Mouse (Mus musculus) limb, embryonic 13.5 days (tissue): ENCODE results near the gene Aoc2. TPM values are rescaled to one million over a fixed set of nuclear protein-coding genes. Genes with fewer than 3 reads are reported as not detected.

Source experiments
- ATAC-seq: fragments of 200-750 bp; cut with Nextera tagmentation; 2 replicates; pipeline ENCODE4 v1.8.0; 2017; ENCODE audit warnings: low read depth, moderate number of reproducible peaks, moderate TSS enrichment; ENCODE audit not compliant: low FRiP score
- H3K27ac ChIP-seq: fragments of 300-500 bp; sonication (generic); 2 replicates; pipeline ENCODE4 v1.5.1; 2015; ENCODE audit warnings: inconsistent platforms, mild to moderate bottlenecking, moderate library complexity
- H3K27me3 ChIP-seq: fragments of 300-500 bp; sonication (generic); 2 replicates; pipeline ENCODE4 v1.6.1; 2015; ENCODE audit warnings: mild to moderate bottlenecking, inconsistent platforms
- H3K36me3 ChIP-seq: fragments of 300-500 bp; sonication (generic); 2 replicates; pipeline ENCODE4 v1.6.1; 2015; ENCODE audit warnings: inconsistent platforms, mild to moderate bottlenecking, moderate library complexity
- H3K4me1 ChIP-seq: fragments of 300-500 bp; sonication (generic); 2 replicates; pipeline ENCODE4 v1.6.1; 2015; ENCODE audit warnings: inconsistent platforms
- H3K4me2 ChIP-seq: fragments of 300-500 bp; sonication (generic); replicated peaks from 2 replicates; pipeline ENCODE4 v1.6.1; 2015; ENCODE audit warnings: inconsistent platforms, mild to moderate bottlenecking, moderate library complexity
- H3K4me3 ChIP-seq: fragments of 300-500 bp; sonication (generic); 2 replicates; pipeline ENCODE4 v1.5.1; 2015; ENCODE audit warnings: moderate library complexity, mild to moderate bottlenecking, inconsistent platforms
- H3K9ac ChIP-seq: fragments of 300-500 bp; sonication (generic); 2 replicates; pipeline ENCODE4 v1.6.1; 2015; ENCODE audit warnings: mild to moderate bottlenecking, inconsistent platforms
- H3K9me3 ChIP-seq: fragments of 300-500 bp; sonication (generic); 2 replicates; pipeline ENCODE4 v1.6.1; 2016; ENCODE audit warnings: inconsistent platforms
- WGBS: fragments of 180-500 bp; shearing (Covaris S2); methylation state at CpG from one replicate; pipeline ENCODE4 v1.1.7; 2015; 5-methylcytosine and 5-hydroxymethylcytosine counted together
- polyA plus RNA-seq: library from polyadenylated mRNA; unstranded; fragments of >200 nt; fragmentation: Nextera tagmentation; extraction: Ambion mirVana; gene quantifications from 2 replicates; pipeline ENCODE4 v1.2.1, GENCODE M21; 2015

Aoc2 gene
- polyA plus RNA-seq, 1 experiment from 2014 or later, result 1.4 TPM

DNA sequence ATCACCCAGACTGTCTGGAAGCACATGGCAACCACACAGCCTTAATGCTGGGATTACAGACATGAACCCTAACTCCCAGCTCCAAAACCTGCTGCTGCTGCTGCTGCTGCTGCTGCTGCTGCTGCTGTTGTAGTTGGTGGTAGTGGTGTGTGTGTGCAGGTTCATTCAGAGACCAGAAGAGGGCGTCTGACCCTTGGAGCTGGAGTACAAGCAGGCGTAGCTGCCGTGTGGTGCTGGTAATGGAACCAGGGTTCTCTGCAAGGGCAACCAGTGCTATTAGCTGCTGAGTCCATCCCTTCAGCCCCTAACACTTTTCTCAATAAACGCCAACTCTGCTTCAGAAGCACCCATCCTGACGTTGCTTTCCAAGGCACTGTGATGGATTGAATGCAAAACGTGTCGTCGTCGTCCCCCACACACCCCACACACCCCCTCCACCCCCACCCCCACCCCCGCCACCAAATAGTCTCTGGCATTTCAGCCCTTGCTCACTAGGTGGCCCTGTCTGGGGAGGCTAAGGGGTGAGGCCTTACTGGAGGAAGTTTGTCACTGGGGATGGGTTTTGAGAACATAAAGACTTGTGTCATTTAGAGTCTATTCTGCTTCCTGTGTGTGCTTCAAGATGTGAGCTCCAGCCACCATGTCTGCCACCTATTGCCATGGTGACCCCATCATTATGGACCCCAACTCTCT is 22.4 kb downstream of the Aoc2 start:
- Histone ChIP-seq H3K4me3 (no peak overlapping the region), H3K36me3 (no peaks in the 10 kb centered on the region), H3K27me3 (no peaks in the 10 kb centered on the region), H3K4me2 (no peak overlapping the region), H3K4me1 (no peaks in the 10 kb centered on the region), H3K27ac (no peak overlapping the region), H3K9me3 (no peaks in the 10 kb centered on the region), H3K9ac (no peak overlapping the region)
- 74% methylated on average over 10 of the region's 10 CpGs for whole genome bisulfite sequencing
- no peak for ATAC-seq

DNA sequence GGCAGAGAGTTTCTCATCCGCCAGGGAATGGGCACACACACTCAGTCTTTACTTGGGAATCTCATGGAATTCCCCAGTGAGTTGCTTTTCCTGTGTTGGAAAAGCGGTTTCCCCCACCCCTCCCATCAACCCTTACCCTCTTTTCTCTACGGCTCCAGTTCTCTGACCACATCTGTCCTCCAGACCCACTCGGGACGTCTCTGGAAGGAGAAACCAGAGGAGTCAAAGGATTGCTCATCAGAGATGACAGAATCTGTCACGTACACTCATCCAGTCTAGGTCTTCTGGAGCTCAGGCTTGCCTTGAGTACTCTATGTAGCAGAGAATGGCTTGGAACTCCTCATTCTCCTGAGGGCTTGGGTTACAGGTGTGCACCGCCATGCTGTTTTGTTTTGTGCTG is 23.9 kb downstream of the Aoc2 start:
- H3K9me3 ChIP-seq, result no peaks in the 10 kb centered on the region
- 66% methylated on average over 7 of the region's 7 CpGs for whole genome bisulfite sequencing
- H3K4me2 ChIP-seq, result no peak overlapping the region
- no peak overlapping the region for H3K4me3 ChIP-seq
- no peak overlapping the region for H3K27ac ChIP-seq
- H3K27me3 ChIP-seq, result no peaks in the 10 kb centered on the region
- H3K4me1 ChIP-seq, result no peaks in the 10 kb centered on the region
- no peak for ATAC-seq
- no peak overlapping the region for H3K9ac ChIP-seq
- H3K36me3 ChIP-seq, result no peaks in the 10 kb centered on the region

DNA sequence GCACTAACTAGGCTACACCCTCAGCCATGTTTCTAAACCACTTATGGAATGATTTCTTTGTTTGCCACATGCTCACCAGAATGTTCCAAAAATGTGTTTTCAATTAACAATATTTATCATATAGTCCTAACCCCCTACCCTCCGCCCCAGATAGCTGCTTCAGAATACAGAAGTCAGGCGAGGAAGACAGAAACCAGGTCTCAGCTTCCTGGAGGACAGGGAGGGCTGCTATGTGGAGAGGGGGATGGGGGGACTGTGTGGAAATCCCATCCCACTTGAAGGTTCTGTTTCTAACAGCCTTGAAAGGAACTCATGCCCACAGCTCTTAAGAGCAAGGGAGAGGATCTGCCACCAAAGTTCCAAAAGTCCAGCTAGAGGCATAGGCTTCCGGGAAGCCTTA is 24.4 kb downstream of the Aoc2 start:
- no peaks in the 10 kb centered on the region for H3K27me3 ChIP-seq
- no peak overlapping the region for H3K4me2 ChIP-seq
- H3K36me3 ChIP-seq, result no peaks in the 10 kb centered on the region
- no peak overlapping the region for H3K27ac ChIP-seq
- no peak for ATAC-seq
- no peaks in the 10 kb centered on the region for H3K4me1 ChIP-seq
- no peak overlapping the region for H3K9ac ChIP-seq
- WGBS, result 60% methylated on average over 3 of the region's 3 CpGs
- H3K9me3 ChIP-seq, result no peaks in the 10 kb centered on the region
- no peak overlapping the region for H3K4me3 ChIP-seq

DNA sequence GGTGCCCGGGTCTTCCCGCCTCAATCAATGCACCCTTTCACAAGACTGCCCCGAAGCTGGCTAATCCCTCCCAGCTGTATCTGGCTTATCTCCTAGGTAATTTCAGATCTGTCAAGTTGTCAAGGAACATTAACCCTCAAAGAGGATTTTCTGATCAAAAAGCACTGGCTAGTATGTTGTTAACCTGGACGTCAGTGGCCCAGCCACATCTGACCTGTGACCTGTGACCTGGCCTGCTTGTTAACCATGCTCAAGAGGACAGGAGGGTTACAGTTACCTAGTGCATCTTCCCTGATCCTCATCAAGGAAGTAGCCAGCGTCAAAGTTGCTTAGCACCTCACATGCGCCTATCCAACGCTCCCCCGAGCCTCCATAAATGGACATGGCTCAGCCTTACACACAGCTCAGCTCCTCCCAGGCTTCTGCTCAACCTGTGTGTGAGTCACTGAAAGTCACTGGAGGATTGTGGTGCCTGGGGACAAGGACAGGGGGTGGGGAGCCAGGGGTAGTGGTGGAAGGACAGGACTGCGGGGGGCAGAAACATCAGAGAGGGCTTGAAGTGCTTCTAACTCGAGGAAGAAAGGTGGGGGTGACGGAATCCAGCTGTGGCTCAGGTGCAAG is 26.3 kb downstream of the Aoc2 start:
- H3K27ac ChIP-seq, result no peak overlapping the region
- H3K9ac ChIP-seq, result no peak overlapping the region
- WGBS, result 33% methylated on average over 11 of the region's 11 CpGs
- no peaks in the 10 kb centered on the region for H3K4me1 ChIP-seq
- no peaks in the 10 kb centered on the region for H3K27me3 ChIP-seq
- H3K4me3 ChIP-seq, result no peak overlapping the region
- no peaks in the 10 kb centered on the region for H3K9me3 ChIP-seq
- no peaks in the 10 kb centered on the region for H3K36me3 ChIP-seq
- H3K4me2 ChIP-seq, result no peak overlapping the region
- ATAC-seq, result no peak

DNA sequence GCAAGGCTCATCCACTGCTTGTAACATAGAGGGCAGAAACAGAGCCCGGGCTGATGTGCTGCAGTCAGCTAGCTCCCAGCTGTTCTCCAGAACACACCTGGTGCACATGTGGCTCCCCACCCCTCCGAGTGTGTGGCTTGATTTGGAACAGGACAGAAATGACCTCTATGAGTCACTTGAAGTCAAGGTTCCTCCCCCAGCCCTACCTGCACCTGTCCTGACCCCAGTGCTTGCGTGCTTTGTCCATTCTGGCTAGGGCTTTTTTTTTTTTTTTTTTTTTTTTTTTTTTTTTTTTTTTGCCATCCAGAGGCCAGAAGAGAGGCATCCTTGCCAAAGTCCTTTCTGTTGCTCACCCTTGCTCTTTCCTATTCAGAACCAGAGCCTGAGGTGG is 26.9 kb downstream of the Aoc2 start:
- H3K9ac ChIP-seq, result no peak overlapping the region
- WGBS, result 47% methylated on average over 3 of the region's 3 CpGs
- no peaks in the 10 kb centered on the region for H3K9me3 ChIP-seq
- no peak for ATAC-seq
- no peaks in the 10 kb centered on the region for H3K27me3 ChIP-seq
- no peaks in the 10 kb centered on the region for H3K36me3 ChIP-seq
- H3K27ac ChIP-seq, result no peak overlapping the region
- no peak overlapping the region for H3K4me2 ChIP-seq
- no peaks in the 10 kb centered on the region for H3K4me1 ChIP-seq
- H3K4me3 ChIP-seq, result no peak overlapping the region

DNA sequence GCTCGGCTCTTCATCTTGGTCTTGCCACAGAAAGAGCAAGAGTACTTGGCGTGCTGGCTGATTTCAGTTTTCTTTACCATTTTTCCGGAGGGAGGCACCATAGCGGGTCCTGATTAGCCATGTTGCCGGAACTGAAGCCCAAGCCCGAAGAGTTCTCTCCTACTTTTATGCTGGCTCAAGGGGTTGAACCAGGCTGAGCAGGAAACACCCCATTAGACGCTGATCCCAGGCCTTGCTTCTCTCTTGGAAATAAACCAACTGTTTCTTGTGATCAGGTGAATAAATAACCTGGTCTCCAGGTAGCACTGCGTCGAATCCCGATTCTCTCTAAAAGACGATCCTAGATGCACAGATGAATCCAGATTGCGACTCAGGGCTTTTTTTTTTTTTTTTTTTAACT is 28.6 kb downstream of the Aoc2 start:
- no peak overlapping the region for H3K27ac ChIP-seq
- 89% methylated on average over 12 of the region's 12 CpGs for WGBS
- no peak overlapping the region for H3K4me2 ChIP-seq
- no peaks in the 10 kb centered on the region for H3K4me1 ChIP-seq
- no peaks in the 10 kb centered on the region for H3K9me3 ChIP-seq
- H3K36me3 ChIP-seq, result no peaks in the 10 kb centered on the region
- H3K9ac ChIP-seq, result no peak overlapping the region
- H3K4me3 ChIP-seq, result no peak overlapping the region
- ATAC-seq, result no peak
- no peaks in the 10 kb centered on the region for H3K27me3 ChIP-seq

DNA sequence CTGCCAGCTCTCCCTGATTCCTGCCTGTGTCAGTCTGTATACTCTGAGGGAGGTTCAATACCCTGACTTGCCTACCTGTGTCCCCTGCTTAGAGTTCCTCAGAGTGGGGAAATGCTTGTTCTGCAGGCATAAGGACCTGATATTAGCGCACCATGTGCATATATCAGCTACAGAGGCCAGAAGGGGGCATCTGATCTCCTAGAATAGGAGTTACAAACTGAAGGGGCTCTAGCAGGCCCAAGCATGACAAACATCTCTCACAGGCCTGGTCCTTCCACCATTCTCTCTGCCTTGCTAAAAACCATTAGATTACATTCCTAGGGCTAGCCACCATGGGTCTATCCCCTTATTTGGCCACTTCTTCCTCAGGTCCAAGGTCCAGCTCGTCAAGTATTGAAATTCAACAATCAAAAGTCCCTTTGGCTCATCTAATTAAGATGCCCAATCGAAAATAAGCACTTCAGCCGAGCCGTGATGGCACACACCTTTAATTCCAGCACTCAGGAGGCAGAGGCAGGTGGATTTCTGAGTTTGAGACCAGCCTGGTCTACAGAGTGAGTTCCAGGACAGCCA is 29.7 kb downstream of the Aoc2 start:
- 78% methylated on average over 5 of the region's 5 CpGs for WGBS
- H3K27me3 ChIP-seq, result no peaks in the 10 kb centered on the region
- no peak overlapping the region for H3K4me3 ChIP-seq
- H3K9me3 ChIP-seq, result no peaks in the 10 kb centered on the region
- H3K4me1 ChIP-seq, result no peaks in the 10 kb centered on the region
- H3K9ac ChIP-seq, result no peak overlapping the region
- ATAC-seq, result no peak
- no peaks in the 10 kb centered on the region for H3K36me3 ChIP-seq
- no peak overlapping the region for H3K4me2 ChIP-seq
- no peak overlapping the region for H3K27ac ChIP-seq

DNA sequence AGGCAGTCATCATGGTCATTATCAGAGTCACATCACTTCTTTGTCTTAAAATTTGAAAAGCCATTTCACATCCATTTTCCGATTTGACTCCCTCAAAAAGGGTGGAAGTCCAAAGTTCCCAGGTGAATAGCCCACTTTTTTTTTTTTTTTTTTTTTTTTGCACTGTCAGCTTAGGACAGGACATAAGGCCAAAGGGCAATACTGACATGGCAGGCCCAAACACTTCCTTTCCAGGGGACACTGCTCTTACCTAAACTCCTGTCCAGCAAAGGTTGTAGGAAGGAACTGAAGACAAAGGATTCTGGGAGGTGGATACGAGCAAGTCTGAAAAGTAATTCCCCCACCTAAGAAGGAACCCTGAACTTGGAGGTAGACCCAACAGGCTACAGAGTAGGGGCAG is 31.1 kb downstream of the Aoc2 start:
- Histone ChIP-seq H3K9ac (no peak overlapping the region), H3K9me3 (no peaks in the 10 kb centered on the region), H3K4me3 (no peak overlapping the region), H3K4me1 (no peaks in the 10 kb centered on the region), H3K27me3 (no peaks in the 10 kb centered on the region), H3K4me2 (no peak overlapping the region), H3K36me3 (no peaks in the 10 kb centered on the region), H3K27ac (no peak overlapping the region)
- WGBS, result 93% methylated on average over 2 of the region's 2 CpGs
- no peak for ATAC-seq

DNA sequence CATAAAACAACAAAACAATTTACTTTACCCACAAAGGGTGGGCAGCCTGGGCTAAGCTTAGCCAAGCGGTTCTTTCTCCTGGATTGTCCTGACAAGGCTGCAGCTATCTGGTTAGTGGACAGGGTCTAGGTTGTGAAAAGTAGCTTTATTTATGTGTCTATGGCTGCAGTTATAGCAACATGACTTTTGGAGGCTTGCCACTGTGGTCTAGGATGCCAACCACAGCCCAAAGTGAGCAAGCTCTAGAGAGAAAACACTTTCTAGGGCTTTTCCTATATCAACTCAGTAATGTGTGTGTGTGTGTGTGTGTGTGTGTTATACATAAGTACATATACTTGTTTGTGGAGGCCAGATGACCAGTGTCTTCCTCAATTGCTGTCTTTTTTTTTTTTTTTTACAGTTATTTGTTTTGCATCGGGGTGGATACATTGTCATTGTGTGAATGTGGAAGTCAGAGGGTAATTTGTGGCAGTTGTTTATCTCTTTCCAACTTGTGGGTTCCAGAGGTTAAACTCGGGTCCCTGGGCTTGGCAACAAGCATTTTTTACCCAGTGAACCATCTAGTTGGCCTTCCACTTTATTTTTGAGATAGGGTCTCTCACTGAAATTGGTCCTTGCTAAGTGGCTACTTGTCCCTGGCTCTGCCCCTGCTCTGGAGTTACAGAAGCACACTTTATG is 32.8 kb downstream of the Aoc2 start:
- H3K4me2 ChIP-seq, result no peak overlapping the region
- no peak for ATAC-seq

DNA sequence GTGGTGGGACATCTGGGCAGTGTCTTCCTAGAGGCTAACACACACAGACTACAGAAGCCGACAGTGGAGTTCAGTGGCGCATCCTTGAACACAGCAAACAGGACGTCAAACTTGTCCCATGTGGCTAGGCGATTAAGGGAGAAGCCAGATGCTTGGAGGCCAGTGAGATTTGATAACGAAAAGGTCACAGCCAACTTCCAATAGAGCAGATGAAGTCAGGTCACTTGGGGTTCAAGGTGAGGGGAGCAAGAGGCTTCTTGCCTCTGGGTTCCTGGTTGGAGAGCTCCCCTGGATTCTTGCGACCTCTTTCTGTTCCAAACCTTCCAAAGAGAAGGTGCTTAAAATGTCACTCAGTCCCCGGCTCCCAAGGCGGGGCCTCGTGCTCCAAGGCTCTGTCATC is 34.9 kb downstream of the Aoc2 start:
- Histone ChIP-seq H3K27me3 (no peaks in the 10 kb centered on the region), H3K27ac (no peak overlapping the region), H3K4me3 (no peak overlapping the region), H3K9me3 (no peaks in the 10 kb centered on the region), H3K4me2 (no peak overlapping the region), H3K9ac (no peak overlapping the region), H3K4me1 (no peaks in the 10 kb centered on the region), H3K36me3 (no peaks in the 10 kb centered on the region)
- 65% methylated on average over 9 of the region's 9 CpGs for WGBS
- no peak for ATAC-seq

More for the DNA sequence above, 32.8 kb downstream of the Aoc2 start:
- Histone ChIP-seq H3K9ac (no peak overlapping the region), H3K27ac (no peak overlapping the region), H3K27me3 (no peaks in the 10 kb centered on the region), H3K4me1 (no peaks in the 10 kb centered on the region), H3K36me3 (no peaks in the 10 kb centered on the region), H3K9me3 (no peaks in the 10 kb centered on the region), H3K4me3 (no peak overlapping the region)
- 87% methylated on average over 3 of the region's 3 CpGs for WGBS

DNA sequence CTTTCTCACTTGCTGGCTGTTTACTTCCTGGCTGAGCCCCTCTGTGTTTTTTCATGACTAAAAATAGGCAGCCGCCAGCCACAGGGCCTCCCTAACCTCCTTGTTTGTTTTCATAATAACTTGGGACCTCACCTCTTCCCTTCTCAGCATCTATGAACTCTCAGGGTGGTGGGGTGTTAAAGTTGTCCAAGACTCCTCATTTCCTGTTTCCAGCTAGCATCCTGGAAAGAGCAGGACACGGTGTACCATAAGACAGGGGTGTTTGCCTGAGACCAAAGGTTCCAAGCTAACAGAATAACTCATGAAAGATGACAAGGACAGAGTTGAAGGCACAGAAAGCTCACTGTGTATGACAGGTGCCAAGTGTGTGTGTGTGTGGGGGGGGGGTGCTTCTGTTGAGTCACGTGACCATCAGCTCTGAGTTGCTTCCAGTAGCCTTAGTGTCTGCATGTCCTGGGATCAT is 35.8 kb downstream of the Aoc2 start:
- H3K27me3 ChIP-seq, result no peaks in the 10 kb centered on the region
- no peaks in the 10 kb centered on the region for H3K9me3 ChIP-seq
- no peak overlapping the region for H3K27ac ChIP-seq
- H3K4me2 ChIP-seq, result no peak overlapping the region
- H3K4me3 ChIP-seq, result no peak overlapping the region
- H3K9ac ChIP-seq, result no peak overlapping the region
- no peaks in the 10 kb centered on the region for H3K4me1 ChIP-seq
- no peaks in the 10 kb centered on the region for H3K36me3 ChIP-seq
- ATAC-seq, result no peak
- 54% methylated on average over 3 of the region's 3 CpGs for WGBS

DNA sequence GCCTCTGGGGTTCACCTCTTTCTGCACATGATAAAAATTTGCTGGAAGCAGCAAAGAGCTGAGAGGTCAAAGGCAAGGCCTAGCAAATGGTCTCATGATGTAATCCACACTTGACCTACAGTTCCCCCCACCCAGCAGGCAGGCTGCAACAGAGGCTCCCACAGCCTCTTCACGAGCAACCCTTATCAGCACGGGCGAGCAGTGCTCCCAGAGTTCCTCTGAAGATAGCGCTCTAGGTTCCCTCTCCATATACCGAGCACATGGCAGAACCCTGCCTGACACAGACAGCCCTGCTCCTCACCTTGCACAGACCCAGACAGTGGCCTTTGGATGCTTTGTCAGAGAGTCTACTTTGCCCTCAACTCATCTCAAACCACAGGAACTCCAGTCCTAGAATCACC is 39.7 kb downstream of the Aoc2 start:
- 70% methylated on average over 5 of the region's 5 CpGs for WGBS
- Histone ChIP-seq H3K4me2 (no peak overlapping the region), H3K9ac (no peak overlapping the region), H3K27ac (no peak overlapping the region), H3K9me3 (no peaks in the 10 kb centered on the region), H3K4me1 (no peaks in the 10 kb centered on the region), H3K27me3 (no peaks in the 10 kb centered on the region), H3K4me3 (no peak overlapping the region), H3K36me3 (no peaks in the 10 kb centered on the region)
- ATAC-seq, result no peak
